Mouse (Mus musculus): ENCODE results near the gene Thsd4.
A peak's percentile ranks its signal among the peaks of the same experiment; 100 is the strongest.

- peak; percentile 45 for TF ChIP-seq CTCF (IDR thresholded peaks at IDR 0.05)
- no peak for TF ChIP-seq EP300 (IDR thresholded peaks at IDR 0.05)
Measured at GRCm38 (mm10) chr9:60551238-60551637, 29.4 kb upstream of the Thsd4 start.
